Mouse (Mus musculus): ENCODE measurements around the gene Prr12.

GRCm38 (mm10) chr7:45026256-45026655 is 26.4 kb downstream of the Prr12 start:
- TF ChIP-seq CTCF (IDR thresholded peaks at IDR 0.05; ENCODE audit: low read depth): no peak
- TF ChIP-seq EP300 (IDR thresholded peaks at IDR 0.05; ENCODE audit: low read depth): no peak

Measured in liver, postnatal 0 days (tissue).